Mouse (Mus musculus) embryonic facial prominence, embryonic 11.5 days (tissue): Measurements from ENCODE around the gene Mblac1. TPM values are rescaled to one million over a fixed set of nuclear protein-coding genes. Genes with fewer than 3 reads are reported as not detected.

Experiments
- ATAC-seq: fragments of 200-750 bp; cut with Nextera tagmentation; replicated peaks from 2 replicates; pipeline ENCODE4 v1.8.0; 2017; ENCODE audit warnings: low read depth; ENCODE audit not compliant: insufficient number of reproducible peaks, low FRiP score, low TSS enrichment
- DNase-seq: peaks from one replicate; pipeline ENCODE4 v3.0.0-alpha.2; 2015; ENCODE audit warnings: low spot score
- H3K27ac ChIP-seq: fragments of 300-500 bp; sonication (generic); replicated peaks from 2 replicates; pipeline ENCODE4 v1.5.1; 2014; ENCODE audit warnings: mild to moderate bottlenecking, low read depth, low read length, control low read depth
- H3K27me3 ChIP-seq: fragments of 300-500 bp; sonication (generic); 2 replicates; pipeline ENCODE4 v1.6.1; 2014; ENCODE audit warnings: mild to moderate bottlenecking, low read length, moderate library complexity, mixed read lengths; ENCODE audit not compliant: control insufficient read depth, insufficient read depth
- H3K36me3 ChIP-seq: fragments of 300-500 bp; sonication (generic); replicated peaks from 2 replicates; pipeline ENCODE4 v1.6.1; 2014; ENCODE audit warnings: low read depth, mild to moderate bottlenecking, low read length, moderate library complexity, mixed read lengths; ENCODE audit not compliant: control insufficient read depth, insufficient read depth
- H3K4me1 ChIP-seq: fragments of 300-500 bp; sonication (generic); 2 replicates; pipeline ENCODE4 v1.6.1; 2014; ENCODE audit warnings: low read length, mixed read lengths; ENCODE audit not compliant: control insufficient read depth, insufficient read depth
- H3K4me2 ChIP-seq: fragments of 300-500 bp; sonication (generic); 2 replicates; pipeline ENCODE4 v1.6.1; 2014; ENCODE audit warnings: low read depth, mild to moderate bottlenecking, control low read depth, low read length, moderate library complexity
- H3K4me3 ChIP-seq: fragments of 300-500 bp; sonication (generic); 2 replicates; pipeline ENCODE4 v1.5.1; 2014; ENCODE audit warnings: low read depth, low read length, control low read depth
- H3K9ac ChIP-seq: fragments of 300-500 bp; sonication (generic); replicated peaks from 2 replicates; pipeline ENCODE4 v1.6.1; 2014; ENCODE audit warnings: mild to moderate bottlenecking, control low read depth, low read length
- H3K9me3 ChIP-seq: fragments of 300-500 bp; sonication (generic); replicated peaks from 2 replicates; pipeline ENCODE4 v1.6.1; 2016; ENCODE audit warnings: mild to moderate bottlenecking, low read length, inconsistent platforms, mixed read lengths; ENCODE audit not compliant: control insufficient read depth
- WGBS: fragments of 180-500 bp; shearing (Covaris S2); extraction: QIAGEN DNeasy Blood & Tissue Kit; methylation state at CpG from one replicate; pipeline ENCODE4 v1.1.7; 2014; 5-methylcytosine and 5-hydroxymethylcytosine counted together
- polyA plus RNA-seq: library from polyadenylated mRNA; unstranded; fragments of >200 nt; fragmentation: Nextera tagmentation; extraction: Ambion mirVana; gene quantifications from 2 replicates; pipeline ENCODE4 v1.2.1, GENCODE M21; 2014

The Mblac1 gene
- polyA plus RNA-seq, 1 experiment from 2014 or later: 8.6 TPM

GRCm38 (mm10) chr5:138165594-138165993, 28.5 kb upstream of the Mblac1 start:
- H3K4me3 ChIP-seq: no peak overlapping the region
- no peak for ATAC-seq
- H3K27ac ChIP-seq: no peak overlapping the region
- H3K4me1 ChIP-seq: no peaks in the 10 kb centered on the region
- no peaks in the 10 kb centered on the region for H3K9me3 ChIP-seq
- no peak overlapping the region for H3K4me2 ChIP-seq
- H3K36me3 ChIP-seq: peaks cover 27% of the 10 kb centered on the region
- H3K9ac ChIP-seq: no peak overlapping the region
- H3K27me3 ChIP-seq: no peaks in the 10 kb centered on the region
- DNase-seq: no peak
- WGBS: 67% methylated on average over 8 of the region's 8 CpGs

GRCm38 (mm10) chr5:138170936-138171561, 23.1 kb upstream of the Mblac1 start:
- H3K9ac ChIP-seq: peak overlapping the region; percentile 84
- H3K9me3 ChIP-seq: no peaks in the 10 kb centered on the region
- H3K4me3 ChIP-seq: peak overlapping the region; percentile 71
- ATAC-seq (peak; percentile 86), DNase-seq (peak; percentile 97)
- H3K4me1 ChIP-seq: no peaks in the 10 kb centered on the region
- peak overlapping the region; percentile 94 for H3K27ac ChIP-seq
- H3K27me3 ChIP-seq: no peaks in the 10 kb centered on the region
- H3K36me3 ChIP-seq: peaks cover 15% of the 10 kb centered on the region
- H3K4me2 ChIP-seq: peak overlapping the region; percentile 65
- under 1% methylated on average over 47 of the region's 47 CpGs for WGBS

- H3K4me2 ChIP-seq: peak within 1 kb of the TSS; percentile 65
- peak within 1 kb of the TSS; percentile 71 for H3K4me3 ChIP-seq
- peak within 1 kb of the TSS; percentile 94 for H3K27ac ChIP-seq
- peaks cover 16% of the 10 kb centered on the region for H3K36me3 ChIP-seq
- no peaks in the 10 kb centered on the region for H3K27me3 ChIP-seq
- WGBS: under 1% methylated on average over 54 of the region's 54 CpGs
- DNase-seq (peak; percentile 97), ATAC-seq (peak; percentile 91)
- H3K9me3 ChIP-seq: no peaks in the 10 kb centered on the region
- peak within 1 kb of the TSS; percentile 84 for H3K9ac ChIP-seq
- no peaks in the 10 kb centered on the region for H3K4me1 ChIP-seq
These were observed 22.2 kb upstream of the Mblac1 start, which contains the start of the genes Ap4m1 and Mcm7 for GRCm38 (mm10) chr5:138171695-138172491. Gene Ap4m1 (plus strand): TSS chr5:138172002. Gene Mcm7 (minus strand): TSS chr5:138172422.

DNA sequence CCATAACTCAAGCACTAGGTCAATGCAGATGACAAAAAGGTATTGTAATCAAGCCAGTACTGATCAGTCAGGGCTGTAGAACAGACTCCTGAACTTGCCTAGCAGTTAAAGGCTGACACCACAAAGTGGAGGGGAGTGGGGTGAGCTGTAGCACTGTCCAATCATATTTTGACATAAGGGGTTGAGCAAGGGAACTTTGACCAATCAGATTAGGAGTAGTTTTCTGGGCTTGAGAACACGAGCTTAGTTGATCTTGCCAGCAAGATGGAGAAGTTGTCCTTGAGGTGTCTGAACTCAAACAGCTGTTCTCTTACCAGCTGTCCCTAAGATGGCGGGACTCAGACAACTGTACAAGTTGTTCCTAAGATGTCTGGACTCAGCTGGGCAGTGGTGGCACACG, 20.9 kb upstream of the Mblac1 start:
- Histone ChIP-seq H3K4me2 (no peak overlapping the region), H3K9ac (no peak overlapping the region), H3K4me3 (no peak overlapping the region), H3K9me3 (no peaks in the 10 kb centered on the region), H3K27me3 (no peaks in the 10 kb centered on the region), H3K27ac (no peak overlapping the region), H3K36me3 (peaks cover 5% of the 10 kb centered on the region), H3K4me1 (no peaks in the 10 kb centered on the region)
- DNase-seq: no peak
- ATAC-seq: no peak
- 82% methylated on average over 3 of the region's 3 CpGs for WGBS

- H3K36me3 ChIP-seq: peaks cover 6% of the 10 kb centered on the region
These were observed 7.0 kb upstream of the Mblac1 start, which contains the start of the genes Taf6 and Cnpy4 for GRCm38 (mm10) chr5:138186950-138187638. Gene Taf6 (minus strand): TSS chr5:138187451. Gene Cnpy4 (plus strand): TSS chr5:138187485.

GRCm38 (mm10) chr5:138187661-138188306, 6.3 kb upstream of the Mblac1 start:
- H3K36me3 ChIP-seq: peaks cover 4% of the 10 kb centered on the region
- no peaks in the 10 kb centered on the region for H3K27me3 ChIP-seq
- DNase-seq: peak; percentile 88
- no peaks in the 10 kb centered on the region for H3K9me3 ChIP-seq
- ATAC-seq: peak; percentile 76
- H3K9ac ChIP-seq: peak overlapping the region; percentile 91
- peak overlapping the region; percentile 68 for H3K4me3 ChIP-seq
- H3K27ac ChIP-seq: no peak overlapping the region; the same call in 1 of the 2 replicates
- H3K4me2 ChIP-seq: peak overlapping the region; percentile 35
- 0% methylated on average over 10 of the region's 10 CpGs for WGBS
- no peaks in the 10 kb centered on the region; the same call in 1 of the 2 replicates for H3K4me1 ChIP-seq

More at GRCm38 (mm10) chr5:138186950-138187638, 7.0 kb upstream of the Mblac1 start, which contains the start of the genes Taf6 and Cnpy4:
- ATAC-seq: peak; percentile 71
- Histone ChIP-seq H3K9me3 (no peaks in the 10 kb centered on the region), H3K27me3 (no peaks in the 10 kb centered on the region), H3K4me1 (no peaks in the 10 kb centered on the region; the same call in 1 of the 2 replicates), H3K4me3 (peak within 1 kb of the TSS; percentile 68), H3K27ac (peak within 1 kb of the TSS; percentile 52), H3K9ac (peak within 1 kb of the TSS; percentile 91), H3K4me2 (peak within 1 kb of the TSS; percentile 66)
- WGBS: under 1% methylated on average over 31 of the region's 31 CpGs
- peak; percentile 91 for DNase-seq

GRCm38 (mm10) chr5:138194755-138195345, 736 bp downstream of the Mblac1 start:
- Histone ChIP-seq H3K4me3 (peak overlapping the region; percentile 68), H3K27me3 (no peaks in the 10 kb centered on the region), H3K27ac (peak overlapping the region; percentile 31; the same call in 1 of the 2 replicates), H3K4me2 (peak overlapping the region; percentile 96), H3K9me3 (no peaks in the 10 kb centered on the region), H3K9ac (peak overlapping the region; percentile 89), H3K36me3 (peaks cover 4% of the 10 kb centered on the region; the same call in 1 of the 2 replicates), H3K4me1 (no peaks in the 10 kb centered on the region)
- 2% methylated on average over 29 of the region's 29 CpGs for WGBS
- peak; percentile 36 for ATAC-seq
- DNase-seq: peak; percentile 37
